23 mouse cellular contexts compared by ENCODE assay signal in genomic region chr1:81618880-81619279, GRCm38 (mm10).
"Had no signal": no experiment of that assay in that cellular context is flagged by ENCODE, and none has a peak within 500 bp of the region (broad histone marks: within the 10 kb centered on the region; RNA-seq: fewer than 3 reads in every experiment).

No protein-coding gene starts in this region.

- H3K4me1 ChIP-seq: heart, embryonic 13.5 days; heart, embryonic 15.5 days; hindbrain, embryonic 13.5 days; hindbrain, embryonic 15.5 days; kidney, embryonic 15.5 days; limb, embryonic 15.5 days; liver, embryonic 12.5 days had no signal

- H3K27ac ChIP-seq: heart, adult 2 months; heart, embryonic 13.5 days; heart, embryonic 15.5 days; hindbrain, embryonic 13.5 days; hindbrain, embryonic 15.5 days; hindbrain, postnatal 0 days; kidney, embryonic 15.5 days; limb, embryonic 13.5 days; limb, embryonic 15.5 days; liver, embryonic 12.5 days; liver, embryonic 14.5 days had no signal

- H3K9me3 ChIP-seq: heart, embryonic 15.5 days; hindbrain, embryonic 13.5 days; hindbrain, embryonic 15.5 days; kidney, embryonic 15.5 days; limb, embryonic 13.5 days; limb, embryonic 15.5 days; liver, embryonic 12.5 days had no signal

- H3K27me3 ChIP-seq: heart, embryonic 13.5 days; heart, embryonic 15.5 days; hindbrain, embryonic 13.5 days; hindbrain, embryonic 15.5 days; kidney, embryonic 15.5 days; limb, embryonic 13.5 days; limb, embryonic 15.5 days; liver, embryonic 12.5 days had no signal

- H3K36me3 ChIP-seq: heart, embryonic 13.5 days; heart, embryonic 15.5 days; hindbrain, embryonic 13.5 days; hindbrain, embryonic 15.5 days; kidney, embryonic 15.5 days; limb, embryonic 13.5 days; limb, embryonic 15.5 days; liver, embryonic 12.5 days had no signal

- DNase-seq: forebrain, postnatal 0 days; gastrocnemius, postnatal 14 days; gastrocnemius, postnatal 36 days; heart, adult 11 months; heart, adult 2 months; heart, postnatal 14 days; heart, postnatal 36 days; kidney, adult 11 months; layer of hippocampus, adult 9-11 months; layer of hippocampus, postnatal 36 days; left cerebral cortex, postnatal 4 days had no signal

- H3K4me3 ChIP-seq: heart, adult 2 months; heart, embryonic 13.5 days; heart, embryonic 15.5 days; hindbrain, embryonic 13.5 days; hindbrain, embryonic 15.5 days; kidney, embryonic 15.5 days; limb, embryonic 13.5 days; limb, embryonic 15.5 days; liver, embryonic 12.5 days had no signal

- ATAC-seq: forebrain, postnatal 0 days; hindbrain, postnatal 0 days; intestine, embryonic 16.5 days; liver, embryonic 12.5 days had no signal

- H3K9ac ChIP-seq: forebrain, postnatal 0 days; heart, embryonic 13.5 days; heart, embryonic 15.5 days; hindbrain, embryonic 13.5 days; hindbrain, embryonic 15.5 days; kidney, embryonic 15.5 days; limb, embryonic 13.5 days; limb, embryonic 15.5 days; liver, embryonic 12.5 days; liver, embryonic 14.5 days had no signal

- H3K4me2 ChIP-seq: heart, embryonic 11.5 days; heart, embryonic 13.5 days; heart, embryonic 15.5 days; hindbrain, embryonic 13.5 days; hindbrain, embryonic 15.5 days; kidney, embryonic 15.5 days; limb, embryonic 13.5 days; limb, embryonic 15.5 days; liver, embryonic 12.5 days had no signal
